15 mouse cellular contexts compared by ENCODE assay signal in genomic region chr10:107905274-107906034, GRCm38 (mm10). TPM values are rescaled to one million over a fixed set of nuclear protein-coding genes. Genes with fewer than 3 reads are reported as not detected.
DNase-seq lines count a peak whose midpoint lies in the region; ATAC-seq and TF ChIP-seq lines count a peak whose summit lies in the region.
"Had no signal": no experiment of that assay in that cellular context is flagged by ENCODE, and none has a peak within 500 bp of the region (broad histone marks: within the 10 kb centered on the region; RNA-seq: fewer than 3 reads in every experiment).

No protein-coding gene starts in this region.

- H3K9me3 ChIP-seq in kidney, embryonic 15.5 days (replicated peaks), result no peaks in the 10 kb centered on the region
- H3K9me3 ChIP-seq in heart, postnatal 0 days (replicated peaks; ENCODE audit: control insufficient read depth, low read length), result no peaks in the 10 kb centered on the region
- H3K9me3 ChIP-seq in midbrain, embryonic 14.5 days (ENCODE audit: control insufficient read depth, low read length), result 0 out of 2 replicates have a peak, but pooled peaks cover 5% of the 10 kb centered on the region

- no peak overlapping the region for H3ac ChIP-seq in C2C12 (ENCODE audit: control insufficient read depth, insufficient read length, low read depth)

- no peaks in the 10 kb centered on the region for H3K36me3 ChIP-seq in kidney, embryonic 15.5 days
- H3K36me3 ChIP-seq in C2C12 (ENCODE audit: control insufficient read depth, insufficient read depth), result no peaks in the 10 kb centered on the region
- H3K36me3 ChIP-seq in heart, postnatal 0 days (replicated peaks; ENCODE audit: control insufficient read depth, insufficient read depth, low read length), result no peaks in the 10 kb centered on the region
- H3K36me3 ChIP-seq in midbrain, embryonic 14.5 days (ENCODE audit: control insufficient read depth, insufficient read depth, low read length), result no peaks in the 10 kb centered on the region
- H3K36me3 ChIP-seq: forebrain, embryonic 10.5 days had no signal

- TF ChIP-seq EP300 in heart, postnatal 0 days (IDR thresholded peaks at IDR 0.05; ENCODE audit: low read depth), result no peak

- DNase-seq in gastrocnemius, postnatal 14 days, result peak; percentile 8
- no peak for DNase-seq in gastrocnemius, adult 8-10 months (ENCODE audit: low spot score in 2 of 2)
- DNase-seq in kidney, adult 11 months, result no peak
- DNase-seq in heart, postnatal 0 days (ENCODE audit: low spot score), result peak; percentile 36
- no peak for DNase-seq in midbrain, embryonic 14.5 days
- no peak for DNase-seq in retina, embryonic 14.5 days (ENCODE audit: low spot score)
- DNase-seq: cerebellum, adult 2 months; embryo, embryonic 11 days; gastrocnemius, postnatal 25 days had no signal

- H3K79me2 ChIP-seq in C2C12 (ENCODE audit: control insufficient read depth, insufficient read depth), result no peaks in the 10 kb centered on the region

- no peak overlapping the region for H3K4me3 ChIP-seq in kidney, embryonic 15.5 days (replicated peaks)
- H3K4me3 ChIP-seq in C2C12 (ENCODE audit: insufficient read depth, poor library complexity, severe bottlenecking), result no peak overlapping the region
- H3K4me3 ChIP-seq in heart, postnatal 0 days (ENCODE audit: low read depth, low read length), result no peak overlapping the region
- H3K4me3 ChIP-seq in midbrain, embryonic 14.5 days (replicated peaks; ENCODE audit: low read depth, low read length), result no peak overlapping the region
- H3K4me3 ChIP-seq: forebrain, embryonic 10.5 days; left cerebral cortex, adult 2 months had no signal

- no peak for TF ChIP-seq CTCF in C2C12 (IDR thresholded peaks at IDR 0.05; ENCODE audit: control insufficient read depth, insufficient read depth, insufficient read length)
- no peak for TF ChIP-seq CTCF in heart, postnatal 0 days (IDR thresholded peaks at IDR 0.05; ENCODE audit: low read depth)

- 49% methylated on average over 7 of the region's 7 CpGs for WGBS in kidney, embryonic 15.5 days
- WGBS in heart, postnatal 0 days, result 42% methylated on average over 7 of the region's 7 CpGs
- WGBS in midbrain, embryonic 14.5 days, result 92% methylated on average over 7 of the region's 7 CpGs

- no peak overlapping the region for H3K4me2 ChIP-seq in kidney, embryonic 15.5 days
- no peak overlapping the region for H3K4me2 ChIP-seq in heart, postnatal 0 days (ENCODE audit: low read depth, low read length)
- H3K4me2 ChIP-seq in midbrain, embryonic 14.5 days (ENCODE audit: low read length), result no peak overlapping the region

- H3K27me3 ChIP-seq in kidney, embryonic 15.5 days, result no peaks in the 10 kb centered on the region
- no peaks in the 10 kb centered on the region for H3K27me3 ChIP-seq in C2C12 (ENCODE audit: control insufficient read depth, insufficient read depth, insufficient read length)
- H3K27me3 ChIP-seq in heart, postnatal 0 days (ENCODE audit: control insufficient read depth, insufficient read depth, low read length), result no peaks in the 10 kb centered on the region
- H3K27me3 ChIP-seq in midbrain, embryonic 14.5 days (ENCODE audit: control insufficient read depth, insufficient read depth, low read length), result no peaks in the 10 kb centered on the region

- H3K9ac ChIP-seq in kidney, embryonic 15.5 days, result no peak overlapping the region
- no peak overlapping the region for H3K9ac ChIP-seq in heart, postnatal 0 days (replicated peaks; ENCODE audit: low read depth, low read length)
- no peak overlapping the region for H3K9ac ChIP-seq in midbrain, embryonic 14.5 days (replicated peaks; ENCODE audit: low read length)

- H3K79me3 ChIP-seq in C2C12 (ENCODE audit: low read depth), result no peaks in the 10 kb centered on the region

- 0 out of 2 replicates have a peak, but pooled peaks cover 7% of the 10 kb centered on the region for H3K4me1 ChIP-seq in kidney, embryonic 15.5 days
- peaks cover 14% of the 10 kb centered on the region for H3K4me1 ChIP-seq in heart, postnatal 0 days (ENCODE audit: control insufficient read depth, insufficient read depth)
- H3K4me1 ChIP-seq in midbrain, embryonic 14.5 days (ENCODE audit: control insufficient read depth, insufficient read depth, low read length), result no peaks in the 10 kb centered on the region
- H3K4me1 ChIP-seq: forebrain, embryonic 10.5 days had no signal

- peak overlapping the region; percentile 58 for H3K27ac ChIP-seq in kidney, embryonic 15.5 days
- peak overlapping the region; percentile 67 for H3K27ac ChIP-seq in heart, postnatal 0 days (ENCODE audit: low read depth)
- H3K27ac ChIP-seq in midbrain, embryonic 14.5 days (replicated peaks; ENCODE audit: low read depth, low read length), result no peak overlapping the region
- H3K27ac ChIP-seq: forebrain, embryonic 10.5 days; left cerebral cortex, adult 2 months had no signal

- intact Hi-C loops in gastrocnemius, postnatal 14 days (cut with DNase I; ENCODE audit: low total_unique reads), result no loop called here

- no peak for ATAC-seq in kidney, embryonic 15.5 days (replicated peaks; ENCODE audit: low FRiP score)
- ATAC-seq in heart, postnatal 0 days (ENCODE audit: insufficient read depth, low read depth), result peak; percentile 49; the same call in 1 of the 2 replicates
- no peak for ATAC-seq in midbrain, embryonic 14.5 days (ENCODE audit: low FRiP score, low TSS enrichment)
- ATAC-seq: CD4-positive, CD25-positive, alpha-beta regulatory T cell, adult 4 months had no signal

TF ChIP-seq in C2C12, 6 proteins besides CTCF, POLR2A, EP300 and RAD21:
- TF ChIP-seq USF1 (IDR thresholded peaks at IDR 0.05; ENCODE audit: low read depth), result no peak
- TF ChIP-seq FOSL1 (IDR thresholded peaks at IDR 0.05; ENCODE audit: insufficient read depth, low read length, poor library complexity, severe bottlenecking), result peak; percentile 47
TF ChIP-seq in C2C12: peak in this region for 1.

RNA-seq across cellular contexts. Expression of gene Otogl, which starts 6.5 kb away (rescaled TPM):
- total RNA-seq in gastrocnemius, postnatal 14 days (2021), result under 1 TPM; 0.04 TPM
- total RNA-seq in gastrocnemius, adult 8-10 months (2022), result under 1 TPM in 1 of 4 experiments, not detected in 3; 0.10 TPM
- polyA plus RNA-seq in kidney, embryonic 15.5 days (2015; fragmentation: Nextera tagmentation; extraction: Ambion mirVana), result 0.09 and 0.10 TPM in 2 replicates
- polyA plus RNA-seq in C2C12 (2012; fragmentation: generic; extraction: Trizol), result 0.01 TPM
- total RNA-seq in heart, postnatal 0 days (2014; rRNA removed; ENCODE audit: low replicate concordance), result 0.08 TPM in 2 replicates
- 0.10 and 0.15 TPM in 2 replicates for polyA plus RNA-seq in heart, postnatal 0 days (2015; fragmentation: Nextera tagmentation; extraction: Ambion mirVana)
- polyA plus RNA-seq in midbrain, embryonic 14.5 days (2014; fragmentation: Nextera tagmentation; extraction: Ambion mirVana), result 0.03 and 0.07 TPM in 2 replicates
- total RNA-seq: gastrocnemius, postnatal 25 days; liver, adult 2 months had no signal
- polyA plus RNA-seq: CD4-positive, CD25-positive, alpha-beta regulatory T cell, adult 4 months; forebrain, embryonic 10.5 days; liver, adult 2 months had no signal

Comparison
In these comparisons a context has a peak if more than half of its experiments do, and no peak if none do; other contexts are left out.
1. DNase-seq: peak in gastrocnemius, postnatal 14 days (single experiment) and heart, postnatal 0 days (single experiment); none in gastrocnemius, adult 8-10 months (0 of 2), kidney, adult 11 months (single experiment), midbrain, embryonic 14.5 days (single experiment) and retina, embryonic 14.5 days (single experiment).